Mouse (Mus musculus) megakaryocyte progenitor cell, adult 5-6 weeks (primary cell): Measurements from ENCODE around the gene Mtfmt. TPM values are rescaled to one million over a fixed set of nuclear protein-coding genes. Genes with fewer than 3 reads are reported as not detected.

Experiments
- ATAC-seq: replicated peaks from 2 replicates; pipeline ENCODE4 v1.8.0; 2016; ENCODE audit warnings: mild to moderate bottlenecking, moderate TSS enrichment, inconsistent platforms; ENCODE audit not compliant: poor library complexity
- total RNA-seq, 2 experiments: library from RNA; stranded (forward) in 1 of 2; stranded (reverse) in 1 of 2; fragments of 157-497, 149-512 nt in 1 of 2; fragments of 200-1000 nt in 1 of 2; gene quantifications; 2 replicates each; pipeline versions ENCODE4 v1.2.3 to v1.2.4; 2015 to 2017

Mtfmt gene
- total RNA-seq, 2 experiments from 2014 or later = 19.5 to 27.2 TPM

- ATAC-seq = peak; percentile 57
Observed at GRCm38 (mm10) chr9:65424393-65424792, 11.2 kb upstream of the Mtfmt start.

- no peak for ATAC-seq
Observed at GRCm38 (mm10) chr9:65427511-65427910, 8.1 kb upstream of the Mtfmt start.

GRCm38 (mm10) chr9:65428003-65428402 is 7.6 kb upstream of the Mtfmt start:
- ATAC-seq = no peak

GRCm38 (mm10) chr9:65430401-65430800 is 5.2 kb upstream of the Mtfmt start:
- no peak for ATAC-seq

- ATAC-seq = no peak
Observed at GRCm38 (mm10) chr9:65430921-65431320, 4.7 kb upstream of the Mtfmt start.

GRCm38 (mm10) chr9:65432236-65432635 is 3.3 kb upstream of the Mtfmt start:
- peak; percentile 56 for ATAC-seq

GRCm38 (mm10) chr9:65434140-65434539 is 1.4 kb upstream of the Mtfmt start:
- ATAC-seq = peak; percentile 65

- no peak for ATAC-seq
Observed at GRCm38 (mm10) chr9:65435211-65435610, 371 bp upstream of the Mtfmt start.

GRCm38 (mm10) chr9:65444692-65445091 is 9.1 kb downstream of the Mtfmt start:
- no peak for ATAC-seq

GRCm38 (mm10) chr9:65447951-65448350 is 12.4 kb downstream of the Mtfmt start:
- ATAC-seq = no peak

- ATAC-seq = no peak
Observed at GRCm38 (mm10) chr9:65458975-65459374, 23.4 kb downstream of the Mtfmt start.

GRCm38 (mm10) chr9:65460198-65460597 is 24.6 kb downstream of the Mtfmt start:
- ATAC-seq = no peak

- peak; percentile 99 for ATAC-seq
Observed at GRCm38 (mm10) chr9:65460732-65461442, 25.3 kb downstream of the Mtfmt start, which contains the start of gene Spg21. TSS of gene Spg21 (plus strand) at chr9:65460947.

GRCm38 (mm10) chr9:65462544-65462943 is 27.0 kb downstream of the Mtfmt start:
- ATAC-seq = no peak

GRCm38 (mm10) chr9:65464161-65464560 is 28.6 kb downstream of the Mtfmt start:
- ATAC-seq = no peak

- ATAC-seq = no peak
Observed at GRCm38 (mm10) chr9:65465241-65465640, 29.7 kb downstream of the Mtfmt start.

- no peak for ATAC-seq
Observed at GRCm38 (mm10) chr9:65467686-65468085, 32.1 kb downstream of the Mtfmt start.

GRCm38 (mm10) chr9:65472769-65473168 is 37.2 kb downstream of the Mtfmt start:
- peak; percentile 31; the same call in 1 of the 2 replicates for ATAC-seq

GRCm38 (mm10) chr9:65479158-65479557 is 43.6 kb downstream of the Mtfmt start:
- ATAC-seq = no peak

- ATAC-seq = no peak
Observed at GRCm38 (mm10) chr9:65480071-65480470, 44.5 kb downstream of the Mtfmt start.

- no peak for ATAC-seq
Observed at GRCm38 (mm10) chr9:65491476-65491875, 55.9 kb downstream of the Mtfmt start.

- ATAC-seq = no peak
Observed at GRCm38 (mm10) chr9:65492351-65492750, 56.8 kb downstream of the Mtfmt start.

- ATAC-seq = peak; percentile 87
Observed at GRCm38 (mm10) chr9:65492851-65493250, 57.3 kb downstream of the Mtfmt start.
